Mouse (Mus musculus) intestine, postnatal 0 days (tissue): ENCODE data around the gene Sp140. TPM values are rescaled to one million over a fixed set of nuclear protein-coding genes. Genes with fewer than 3 reads are reported as not detected.
"Not testable (repeated sequence)": the region's sequence is repeated elsewhere in the genome, so short reads cannot be mapped to it uniquely, and the experiment has no call there.

Experiments
- ATAC-seq: fragments of 200-750 bp; cut with Nextera tagmentation; 2 replicates; pipeline ENCODE4 v1.8.0; 2017; ENCODE audit warnings: mild to moderate bottlenecking, moderate TSS enrichment, moderate library complexity
- H3K27ac ChIP-seq: fragments of 300-500 bp; sonication (generic); 2 replicates; pipeline ENCODE4 v1.5.1; 2014; ENCODE audit warnings: mild to moderate bottlenecking, low read depth, low read length, moderate library complexity
- H3K27me3 ChIP-seq: fragments of 300-500 bp; sonication (generic); replicated peaks from 2 replicates; pipeline ENCODE4 v1.6.1; 2014; ENCODE audit warnings: low read length, mixed read lengths; ENCODE audit not compliant: control insufficient read depth, insufficient read depth
- H3K36me3 ChIP-seq: fragments of 300-500 bp; sonication (generic); 2 replicates; pipeline ENCODE4 v1.6.1; 2014; ENCODE audit warnings: mild to moderate bottlenecking, moderate library complexity; ENCODE audit not compliant: control insufficient read depth, insufficient read depth
- H3K4me1 ChIP-seq: fragments of 300-500 bp; sonication (generic); replicated peaks from 2 replicates; pipeline ENCODE4 v1.6.1; 2014; ENCODE audit warnings: antibody characterized with exemption, low read length, mixed read lengths; ENCODE audit not compliant: control insufficient read depth, insufficient read depth
- H3K4me2 ChIP-seq: fragments of 300-500 bp; sonication (generic); replicated peaks from 2 replicates; pipeline ENCODE4 v1.6.1; 2014; ENCODE audit warnings: low read depth, mild to moderate bottlenecking, moderate library complexity
- H3K4me3 ChIP-seq: fragments of 300-500 bp; sonication (generic); 2 replicates; pipeline ENCODE4 v1.5.1; 2014; ENCODE audit warnings: low read depth, low read length
- H3K9ac ChIP-seq: fragments of 300-500 bp; sonication (generic); 2 replicates; pipeline ENCODE4 v1.6.1; 2014; ENCODE audit warnings: mild to moderate bottlenecking, low read depth, low read length
- H3K9me3 ChIP-seq: fragments of 300-500 bp; sonication (generic); 2 replicates; pipeline ENCODE4 v1.6.1; 2016; ENCODE audit warnings: mixed run types; ENCODE audit not compliant: control insufficient read depth
- CTCF ChIP-seq: sonication (generic); IDR thresholded peaks from 2 replicates; pipeline ENCODE4 v1.5.1; 2016; ENCODE audit warnings: low read depth, mild to moderate bottlenecking, control low read depth, antibody characterized with exemption, moderate library complexity
- WGBS: fragments of 180-500 bp; shearing (Covaris S2); extraction: QIAGEN DNeasy Blood & Tissue Kit; methylation state at CpG from one replicate; pipeline ENCODE4 v1.1.7; 2014; 5-methylcytosine and 5-hydroxymethylcytosine counted together
- polyA plus RNA-seq: library from polyadenylated mRNA; unstranded; fragments of >200 nt; fragmentation: Nextera tagmentation; extraction: Ambion mirVana; gene quantifications from 2 replicates; pipeline ENCODE4 v1.2.1, GENCODE M21; 2015

Gene Sp140
- polyA plus RNA-seq, 1 experiment from 2014 or later, result 1.8 TPM

DNA sequence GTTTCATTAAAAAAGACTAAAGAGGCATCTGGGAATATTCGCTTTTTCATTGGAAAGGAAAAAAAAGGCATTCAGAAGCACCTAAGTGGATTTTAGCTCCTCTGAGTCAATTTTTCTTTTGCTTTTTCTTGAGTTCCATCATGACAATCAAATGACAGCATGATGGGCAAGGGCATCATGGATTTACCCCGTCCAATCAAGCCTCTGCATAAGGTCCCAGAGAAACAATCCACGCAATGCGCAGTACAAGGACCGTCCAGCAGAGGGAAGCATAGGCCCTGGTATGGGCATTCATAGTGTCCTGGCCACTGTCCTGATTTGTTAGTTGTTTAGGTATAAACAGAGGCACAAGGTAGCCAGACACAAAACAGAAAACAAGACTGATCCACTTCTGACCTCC is 18.7 kb upstream of the Sp140 start:
- ATAC-seq, H3K4me1 ChIP-seq, H3K4me2 ChIP-seq, H3K27me3 ChIP-seq, H3K4me3 ChIP-seq, H3K36me3 ChIP-seq, H3K27ac ChIP-seq, H3K9ac ChIP-seq, H3K9me3 ChIP-seq: not testable (repeated sequence)
- 29% methylated on average over 5 of the region's 5 CpGs for WGBS
- peak; percentile 50; the same call in 1 of the 2 replicates for TF ChIP-seq CTCF

GRCm38 (mm10) chr1:85588697-85589096 is 11.5 kb upstream of the Sp140 start:
- not testable (repeated sequence) for H3K4me1 ChIP-seq, ATAC-seq, H3K9ac ChIP-seq, H3K36me3 ChIP-seq, H3K9me3 ChIP-seq, H3K27ac ChIP-seq, H3K27me3 ChIP-seq, H3K4me2 ChIP-seq, H3K4me3 ChIP-seq
- WGBS, result 76% methylated on average over 1 of the region's 2 CpGs

DNA sequence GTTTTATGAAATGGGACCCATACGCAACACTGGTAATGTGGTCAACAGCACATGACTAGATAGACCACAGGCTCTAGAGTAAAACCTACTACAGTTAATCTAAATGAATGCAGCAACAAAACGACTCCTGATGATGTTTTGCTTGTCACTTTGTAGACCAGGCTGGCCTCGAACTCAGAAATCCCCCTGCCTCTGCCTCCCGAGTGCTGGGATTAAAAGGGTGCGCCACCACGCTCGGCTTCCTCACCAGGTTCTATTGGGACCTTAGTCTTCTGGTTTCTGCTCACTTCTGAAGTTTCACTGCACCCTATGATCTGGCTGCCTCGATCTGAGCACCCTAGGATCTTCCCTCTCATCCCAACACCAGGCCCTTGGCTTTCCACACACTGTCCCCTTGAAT is 7.7 kb upstream of the Sp140 start:
- not testable (repeated sequence) for H3K27me3 ChIP-seq, H3K4me3 ChIP-seq, H3K9me3 ChIP-seq, H3K4me2 ChIP-seq, ATAC-seq, H3K27ac ChIP-seq, H3K36me3 ChIP-seq, H3K9ac ChIP-seq, H3K4me1 ChIP-seq
- WGBS, result 77% methylated on average over 8 of the region's 8 CpGs

- 65% methylated on average over 16 of the region's 17 CpGs for WGBS
- H3K9me3 ChIP-seq, H3K27me3 ChIP-seq, ATAC-seq, H3K4me1 ChIP-seq, H3K27ac ChIP-seq, H3K36me3 ChIP-seq, H3K4me3 ChIP-seq, H3K4me2 ChIP-seq, H3K9ac ChIP-seq: not testable (repeated sequence)
These were observed 1.7 kb upstream of the Sp140 start, which contains the start of gene Sp110 for GRCm38 (mm10) chr1:85598271-85599012. Sp110 (minus strand) TSS chr1:85598817.

GRCm38 (mm10) chr1:85600794-85601193 is 616 bp downstream of the Sp140 start:
- not testable (repeated sequence) for H3K9ac ChIP-seq, H3K9me3 ChIP-seq, H3K4me3 ChIP-seq, H3K27ac ChIP-seq, H3K36me3 ChIP-seq, H3K4me1 ChIP-seq, ATAC-seq, H3K27me3 ChIP-seq
- 56% methylated on average over 4 of the region's 4 CpGs for WGBS
- peak overlapping the region; percentile 44 for H3K4me2 ChIP-seq

DNA sequence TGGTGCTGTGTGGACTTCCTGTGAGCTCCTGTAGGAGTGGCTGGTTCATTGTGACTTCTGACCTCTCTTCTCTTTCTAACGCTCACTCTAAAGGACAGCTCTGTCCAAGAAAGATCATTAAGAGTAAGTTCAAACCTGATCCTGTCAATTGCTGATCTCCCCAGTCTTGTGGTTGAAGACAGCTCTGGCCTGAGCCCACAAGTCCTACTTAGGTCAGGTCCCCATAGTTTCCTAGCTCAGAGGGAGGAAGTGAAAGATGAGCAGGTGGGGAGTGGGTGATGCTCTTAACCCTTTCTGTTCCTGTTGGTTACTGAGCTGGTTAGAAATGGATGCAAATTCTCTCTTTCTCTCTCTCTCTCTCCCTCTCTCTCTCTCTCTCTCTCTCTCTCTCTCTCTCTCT is 4.2 kb downstream of the Sp140 start:
- not testable (repeated sequence) for H3K36me3 ChIP-seq, H3K27ac ChIP-seq, H3K4me2 ChIP-seq, H3K4me1 ChIP-seq, H3K9ac ChIP-seq, H3K27me3 ChIP-seq, H3K9me3 ChIP-seq, ATAC-seq, H3K4me3 ChIP-seq
- WGBS, result no CpG with 5 or more reads among the region's 1 CpGs

- H3K4me1 ChIP-seq, H3K4me3 ChIP-seq: not testable (repeated sequence)
These were observed 8.2 kb downstream of the Sp140 start for GRCm38 (mm10) chr1:85608361-85608760.

DNA sequence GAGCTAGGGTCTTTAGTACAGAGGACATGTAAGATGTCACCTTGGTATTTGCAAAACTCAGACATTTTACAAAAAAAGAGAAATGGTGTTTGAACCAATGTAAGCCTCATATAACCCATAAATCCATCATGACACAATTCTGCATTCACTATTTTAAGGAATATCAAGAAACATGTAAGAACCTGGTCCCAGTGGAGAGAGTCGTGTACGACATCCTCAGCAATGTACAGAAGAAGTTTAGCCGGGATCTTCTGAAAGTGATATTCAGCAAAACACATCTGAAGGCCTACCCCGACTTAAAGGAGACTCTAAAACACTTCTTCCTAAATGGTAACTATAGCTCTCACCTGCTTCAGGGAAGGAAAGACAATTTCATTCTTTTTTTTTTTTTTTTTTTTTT is 10.4 kb downstream of the Sp140 start:
- H3K27me3 ChIP-seq, H3K9ac ChIP-seq, H3K4me1 ChIP-seq, H3K36me3 ChIP-seq, H3K4me2 ChIP-seq, H3K9me3 ChIP-seq, ATAC-seq, H3K27ac ChIP-seq, H3K4me3 ChIP-seq: not testable (repeated sequence)
- WGBS, result no CpG with 5 or more reads among the region's 4 CpGs

More at GRCm38 (mm10) chr1:85608361-85608760, 8.2 kb downstream of the Sp140 start:
- WGBS, result 89% methylated on average over 3 of the region's 4 CpGs
- not testable (repeated sequence) for H3K27ac ChIP-seq, ATAC-seq, H3K9me3 ChIP-seq, H3K36me3 ChIP-seq, H3K4me2 ChIP-seq, H3K27me3 ChIP-seq, H3K9ac ChIP-seq

GRCm38 (mm10) chr1:85615096-85615495 is 14.9 kb downstream of the Sp140 start:
- H3K4me2 ChIP-seq, H3K27ac ChIP-seq, H3K9ac ChIP-seq, H3K27me3 ChIP-seq, H3K4me3 ChIP-seq, H3K36me3 ChIP-seq, ATAC-seq, H3K9me3 ChIP-seq, H3K4me1 ChIP-seq: not testable (repeated sequence)
- 89% methylated on average over 3 of the region's 3 CpGs for WGBS
